Mouse (Mus musculus): ENCODE measurements at regions not wholly inside any gene's neighbourhood (a gene's known extent, or its start where the extent isn't known, plus 50 kb on each side); places are given as distances from the start of the nearest gene placed in this dataset.

DNA sequence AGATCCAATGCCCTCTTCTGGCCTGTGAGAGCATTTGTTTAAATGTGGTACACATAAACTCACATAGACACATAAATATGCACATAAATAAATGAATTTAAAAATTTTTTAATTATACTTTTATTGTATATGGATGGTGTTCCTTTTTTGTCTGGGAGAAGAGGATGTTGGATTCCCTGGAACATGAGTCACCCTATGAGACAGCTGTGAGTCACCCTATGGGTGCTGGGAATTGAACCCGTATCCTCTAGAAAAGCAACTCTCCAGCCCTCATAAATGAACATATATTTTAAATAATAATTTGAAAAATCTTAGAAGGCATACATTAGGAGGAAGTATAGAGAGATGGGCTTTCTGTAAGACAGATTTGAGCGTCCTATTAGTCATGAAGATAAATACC, 76.1 kb upstream of the Dynlt3 start:
- DNase-seq (ENCODE audit: low spot score) = no peak

DNA sequence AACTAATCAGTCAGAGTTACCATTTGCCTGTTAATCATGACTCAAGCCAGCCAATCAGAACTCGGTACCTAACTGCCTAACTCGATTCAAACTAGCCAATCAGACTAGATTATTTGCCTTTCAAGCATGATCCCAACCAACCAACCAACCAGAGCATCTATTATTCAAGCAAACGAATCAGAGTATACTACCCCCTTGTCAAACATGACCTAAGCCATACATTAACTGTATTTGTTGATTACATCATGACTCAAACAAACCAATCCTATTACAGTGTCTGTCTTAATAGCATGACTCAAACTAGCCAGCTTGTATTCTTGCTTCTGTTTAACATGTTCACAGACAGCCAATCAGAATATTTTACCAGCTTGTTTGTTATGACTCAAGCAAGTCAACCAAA, 79.7 kb upstream of the Dynlt3 start:
- DNase-seq (ENCODE audit: low spot score) = no peak

DNA sequence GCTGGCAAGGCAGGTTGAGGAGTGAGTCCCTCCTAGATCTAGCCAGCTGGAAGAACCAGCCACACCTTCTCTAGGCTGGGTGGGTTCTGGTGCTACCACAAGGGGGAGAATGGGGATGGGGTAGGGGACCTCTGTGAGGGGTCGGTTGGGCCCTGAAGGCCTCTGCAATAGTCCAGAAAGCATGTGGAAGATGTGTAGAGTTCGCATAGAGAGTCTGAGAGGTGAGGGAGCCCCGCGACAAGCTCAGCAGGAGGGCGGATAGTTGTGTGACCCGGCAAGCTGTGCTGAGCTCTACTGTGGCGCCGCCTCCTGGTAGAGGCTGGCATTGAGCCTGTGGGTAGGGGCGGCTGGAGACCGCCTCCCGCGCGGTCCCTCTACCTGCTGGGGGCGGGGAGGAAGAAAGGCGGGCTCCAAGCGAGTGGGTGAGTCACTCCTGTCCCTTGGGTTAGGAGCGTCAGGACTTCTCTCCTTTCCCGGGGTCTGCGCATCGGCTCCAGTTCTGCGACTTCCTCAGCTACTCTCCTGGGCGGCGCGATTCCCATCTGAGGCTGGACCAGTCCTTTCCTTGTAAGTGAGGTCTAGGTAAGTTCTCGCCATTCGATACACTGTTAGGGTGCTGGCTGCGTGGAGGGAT, 84.6 kb upstream of the Dynlt3 start:
- DNase-seq (ENCODE audit: low spot score) = peak; percentile 52

DNA sequence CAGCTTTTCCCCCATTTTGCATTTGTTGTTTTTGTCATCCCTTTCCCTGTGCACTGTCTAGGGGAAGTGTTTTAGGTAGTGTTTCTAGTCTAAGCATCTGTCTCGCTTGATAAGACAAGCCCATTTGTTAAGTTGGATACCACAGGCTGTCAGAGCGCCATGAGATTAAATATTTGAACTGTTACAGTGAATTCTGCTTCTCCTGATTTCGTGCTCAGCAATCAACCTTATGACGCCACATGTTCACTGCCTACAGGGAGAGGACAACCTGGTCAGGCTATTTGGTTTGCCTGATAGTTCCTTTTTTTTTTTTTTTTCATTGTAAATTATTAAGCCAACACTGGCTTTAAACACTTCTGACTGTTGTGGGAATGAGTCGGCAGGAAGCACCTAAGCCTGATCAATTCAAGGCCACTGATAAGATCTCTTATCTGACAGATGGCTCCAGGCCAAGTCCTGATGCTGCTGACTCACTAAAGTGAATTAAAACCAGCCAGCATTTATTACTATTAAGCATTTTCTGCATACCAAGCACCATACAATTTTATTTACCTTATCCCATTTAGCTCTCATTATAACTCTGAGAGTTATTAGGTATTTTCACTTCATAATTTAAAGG, 90.3 kb upstream of the Dynlt3 start:
- no peak for DNase-seq (ENCODE audit: low spot score)

DNA sequence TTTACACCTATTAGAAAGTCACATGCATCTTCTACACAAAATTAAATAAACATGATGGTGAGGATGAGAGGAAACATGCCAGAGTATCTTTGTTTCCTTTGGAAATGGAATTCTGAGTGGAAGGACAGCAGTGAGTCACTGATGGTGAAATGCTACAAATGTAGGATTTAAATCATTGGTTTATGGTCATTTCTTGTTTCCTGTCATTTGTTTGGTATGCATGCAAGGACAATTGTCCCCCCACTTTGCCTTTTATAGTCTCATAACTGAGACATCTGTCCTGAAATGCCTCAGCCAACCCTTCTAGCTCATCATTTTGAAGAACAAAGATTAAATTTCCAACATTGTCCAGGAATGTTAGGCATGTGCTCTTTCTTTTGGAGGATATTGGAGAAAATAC, 77.2 kb upstream of the Hypm start:
- DNase-seq (ENCODE audit: low spot score) = no peak

DNA sequence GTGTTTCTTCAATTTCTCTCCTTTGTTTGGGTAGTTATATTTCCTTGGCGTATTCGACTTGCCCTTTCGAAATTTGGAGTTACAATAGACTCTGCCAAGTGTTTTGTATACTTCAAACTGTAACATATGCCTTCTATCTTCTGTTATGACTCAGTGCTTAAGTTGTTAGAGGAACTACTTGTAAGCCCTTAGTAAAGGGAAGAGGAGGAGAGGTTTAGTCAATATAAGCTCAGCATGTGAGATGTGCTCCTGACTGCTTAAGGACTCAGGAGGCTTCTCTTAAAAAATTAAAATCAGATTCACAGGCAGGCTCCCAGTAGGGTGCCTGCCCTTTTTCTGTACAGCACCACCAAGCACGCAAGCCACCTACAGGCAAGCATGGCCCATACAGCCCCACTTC, 69.2 kb upstream of the Hypm start:
- no peak for DNase-seq (ENCODE audit: low spot score)

DNA sequence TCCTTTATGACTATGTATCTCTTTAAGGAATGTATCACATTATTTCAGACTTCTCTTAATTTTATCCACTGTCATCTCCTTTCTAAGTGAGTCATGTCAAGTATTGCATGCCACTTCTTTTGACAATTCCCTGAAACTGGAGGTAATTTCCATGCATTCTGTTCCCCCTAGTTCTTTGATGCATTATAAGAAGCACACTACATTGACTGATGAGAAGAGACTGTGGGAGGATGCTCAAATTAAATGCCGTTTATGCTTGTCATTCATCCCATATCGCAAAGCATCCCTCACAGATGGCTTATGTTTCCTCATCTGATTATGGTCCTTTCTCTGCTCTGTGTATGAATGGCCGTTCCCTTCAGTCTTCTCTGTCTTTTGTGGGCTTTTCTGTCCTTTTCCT, 57.2 kb upstream of the Hypm start:
- DNase-seq (ENCODE audit: low spot score) = no peak

Data from ovary, postnatal 36 days (tissue).